Mouse (Mus musculus) neural tube, embryonic 11.5 days (tissue): ENCODE results near the gene Eapp. TPM values are rescaled to one million over a fixed set of nuclear protein-coding genes. Genes with fewer than 3 reads are reported as not detected.

ENCODE experiments used
- ATAC-seq: fragments of 200-750 bp; cut with Nextera tagmentation; 2 replicates; pipeline ENCODE4 v1.8.0; 2017; ENCODE audit warnings: moderate number of reproducible peaks, mild to moderate bottlenecking, moderate TSS enrichment, moderate library complexity; ENCODE audit not compliant: insufficient read depth, low FRiP score, low TSS enrichment
- DNase-seq: peaks from one replicate; pipeline ENCODE4 v3.0.0-alpha.2; 2015; ENCODE audit warnings: low spot score
- H3K27ac ChIP-seq: fragments of 300-500 bp; sonication (generic); 2 replicates; pipeline ENCODE4 v1.5.1; 2014; ENCODE audit warnings: low read depth, mild to moderate bottlenecking, low read length
- H3K27me3 ChIP-seq: fragments of 300-500 bp; sonication (generic); 2 replicates; pipeline ENCODE4 v1.6.1; 2014; ENCODE audit warnings: mild to moderate bottlenecking, low read length, mixed read lengths; ENCODE audit not compliant: control insufficient read depth, insufficient read depth
- H3K36me3 ChIP-seq: fragments of 300-500 bp; sonication (generic); 2 replicates; pipeline ENCODE4 v1.6.1; 2014; ENCODE audit warnings: mild to moderate bottlenecking, low read length, moderate library complexity, mixed read lengths; ENCODE audit not compliant: control insufficient read depth, insufficient read depth
- H3K4me1 ChIP-seq: fragments of 300-500 bp; sonication (generic); 2 replicates; pipeline ENCODE4 v1.6.1; 2014; ENCODE audit warnings: low read length, mixed read lengths; ENCODE audit not compliant: control insufficient read depth, insufficient read depth
- H3K4me2 ChIP-seq: fragments of 300-500 bp; sonication (generic); 2 replicates; pipeline ENCODE4 v1.6.1; 2014; ENCODE audit warnings: low read depth, mild to moderate bottlenecking, moderate library complexity
- H3K4me3 ChIP-seq: fragments of 300-500 bp; sonication (generic); 2 replicates; pipeline ENCODE4 v1.5.1; 2014; ENCODE audit warnings: low read depth, low read length
- H3K9ac ChIP-seq: fragments of 300-500 bp; sonication (generic); 2 replicates; pipeline ENCODE4 v1.6.1; 2014; ENCODE audit warnings: mild to moderate bottlenecking, low read length
- H3K9me3 ChIP-seq: fragments of 300-500 bp; sonication (generic); 2 replicates; pipeline ENCODE4 v1.6.1; 2016; ENCODE audit warnings: low read length; ENCODE audit not compliant: control insufficient read depth
- WGBS: fragments of 180-500 bp; shearing (Covaris S2); extraction: QIAGEN DNeasy Blood & Tissue Kit; methylation state at CpG from one replicate; pipeline ENCODE4 v1.1.7; 2014; 5-methylcytosine and 5-hydroxymethylcytosine counted together
- polyA plus RNA-seq: library from polyadenylated mRNA; unstranded; fragments of >200 nt; fragmentation: Nextera tagmentation; extraction: Ambion mirVana; gene quantifications from 2 replicates; pipeline ENCODE4 v1.2.1, GENCODE M21; 2014

The Eapp gene
- polyA plus RNA-seq, 1 experiment from 2014 or later: 80.1 TPM

DNA sequence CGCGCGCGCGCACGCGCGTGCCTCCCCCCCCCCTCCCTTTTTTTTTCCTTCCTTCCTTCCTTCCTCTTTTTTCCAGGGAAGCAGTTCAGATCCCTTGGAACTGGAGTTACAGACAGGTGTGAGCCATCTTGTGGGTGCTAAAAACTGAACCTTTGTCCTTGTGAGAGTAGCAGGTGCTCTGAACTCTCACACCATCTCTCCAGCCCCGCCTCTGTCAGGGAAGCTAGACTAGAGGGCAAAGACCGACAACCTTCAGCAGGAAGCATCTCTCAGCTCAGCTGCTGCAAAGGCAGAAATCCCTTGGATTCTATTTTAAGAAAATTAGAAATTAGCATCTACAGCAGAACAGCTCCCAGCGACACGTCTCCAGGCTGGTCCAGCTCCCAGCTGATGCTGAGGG lies 43.4 kb downstream of the Eapp start:
- Histone ChIP-seq H3K36me3 (no peaks in the 10 kb centered on the region), H3K27ac (no peak overlapping the region), H3K9me3 (no peaks in the 10 kb centered on the region), H3K4me2 (no peak overlapping the region), H3K27me3 (no peaks in the 10 kb centered on the region), H3K4me3 (no peak overlapping the region), H3K9ac (no peak overlapping the region), H3K4me1 (peaks cover 21% of the 10 kb centered on the region)
- no peak for DNase-seq
- 77% methylated on average over 12 of the region's 12 CpGs for WGBS
- no peak for ATAC-seq

DNA sequence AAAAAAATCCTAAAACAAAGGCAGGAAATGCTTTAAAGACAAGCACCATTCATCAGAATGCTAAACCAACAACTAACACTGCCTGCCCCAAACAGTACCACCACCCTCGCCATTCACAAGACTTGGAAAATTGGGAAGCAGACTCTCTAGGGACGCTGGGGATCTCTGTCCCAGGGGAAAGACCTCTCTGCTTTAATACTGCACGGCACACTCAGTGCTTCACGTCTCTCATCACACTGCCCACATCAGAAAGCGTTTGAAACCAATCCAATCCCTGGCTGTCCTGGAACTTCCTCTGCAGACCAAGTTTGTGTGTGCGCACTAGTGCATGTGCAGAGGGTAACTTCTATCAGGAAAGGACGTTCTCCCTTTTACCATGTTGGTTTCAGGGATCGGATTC lies 43.9 kb downstream of the Eapp start:
- Histone ChIP-seq H3K27ac (no peak overlapping the region), H3K27me3 (no peaks in the 10 kb centered on the region), H3K4me2 (no peak overlapping the region), H3K9ac (no peak overlapping the region), H3K9me3 (no peaks in the 10 kb centered on the region), H3K4me3 (no peak overlapping the region), H3K36me3 (no peaks in the 10 kb centered on the region), H3K4me1 (peaks cover 21% of the 10 kb centered on the region)
- ATAC-seq (no peak), DNase-seq (no peak)
- 61% methylated on average over 8 of the region's 8 CpGs for WGBS

DNA sequence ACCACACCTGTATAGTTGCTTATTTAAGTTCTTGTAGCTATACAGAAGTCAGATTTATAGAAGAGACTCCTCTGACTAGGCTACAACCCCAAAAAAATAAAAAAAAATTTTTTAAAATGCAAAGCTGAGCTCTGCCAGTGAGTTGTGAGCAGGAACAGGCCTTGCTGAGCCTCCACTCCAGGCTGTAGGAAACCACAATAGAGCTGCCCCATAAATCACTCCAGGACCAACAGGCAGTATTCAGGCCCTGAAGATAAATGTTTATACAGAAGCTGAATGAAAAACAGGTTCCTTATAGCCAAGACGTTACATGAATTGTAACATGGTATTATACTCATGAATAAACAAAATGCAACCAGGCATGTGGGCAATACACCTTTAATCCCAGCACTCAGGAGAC lies 44.5 kb downstream of the Eapp start:
- 5% methylated on average over 1 of the region's 1 CpGs for WGBS
- Histone ChIP-seq H3K9me3 (no peaks in the 10 kb centered on the region), H3K4me1 (peaks cover 21% of the 10 kb centered on the region), H3K4me3 (no peak overlapping the region), H3K36me3 (no peaks in the 10 kb centered on the region), H3K9ac (no peak overlapping the region), H3K27ac (no peak overlapping the region), H3K4me2 (no peak overlapping the region), H3K27me3 (no peaks in the 10 kb centered on the region)
- peak; percentile 29 for DNase-seq
- peak; percentile 39; the same call in 1 of the 2 replicates for ATAC-seq

DNA sequence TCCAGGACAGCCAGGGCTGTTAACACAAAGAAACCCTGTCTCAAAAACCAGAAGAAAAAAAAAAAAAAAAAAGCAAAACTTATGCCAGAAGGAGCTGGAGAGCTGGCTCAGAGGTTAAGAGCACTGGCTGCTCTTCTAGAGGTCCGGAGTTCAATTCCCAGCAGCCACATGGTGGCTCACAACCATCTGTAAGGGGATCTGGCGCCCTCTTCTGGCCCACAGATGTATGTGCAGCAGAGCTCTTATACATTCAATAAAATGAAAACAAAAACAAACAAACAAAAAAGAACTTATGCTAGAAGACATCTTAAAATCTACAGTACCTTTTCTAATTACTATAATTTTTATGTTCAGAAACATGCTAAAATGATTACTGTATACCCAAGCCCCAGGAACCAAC lies 50.8 kb downstream of the Eapp start:
- Histone ChIP-seq H3K4me1 (no peaks in the 10 kb centered on the region), H3K36me3 (no peaks in the 10 kb centered on the region)

DNA sequence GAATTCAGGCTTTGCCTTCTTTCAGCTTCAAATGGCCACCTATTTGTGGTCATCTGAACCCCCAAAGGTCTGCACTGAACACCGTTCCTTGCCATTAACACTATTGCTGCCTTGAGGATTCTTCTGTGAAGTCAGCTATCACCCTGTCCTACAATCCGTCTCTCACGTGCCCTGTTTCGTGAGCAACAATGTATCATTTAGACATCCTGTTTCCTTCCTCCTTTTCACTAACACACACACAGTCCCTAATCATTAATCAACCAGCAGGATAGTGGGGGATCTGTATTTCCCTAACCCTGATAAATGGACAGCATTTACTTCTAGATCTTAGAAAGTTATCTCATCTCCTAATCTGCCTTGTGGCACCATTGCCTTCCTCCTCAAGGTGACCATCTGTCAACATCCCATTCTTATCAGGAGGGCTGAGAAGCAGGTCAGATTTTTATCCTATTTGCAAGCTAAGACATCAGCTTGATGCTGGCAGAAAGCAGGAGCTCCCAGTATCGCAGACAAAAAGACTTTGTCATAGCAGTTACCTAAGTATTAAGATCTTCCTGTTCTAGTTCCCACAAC lies 52.3 kb downstream of the Eapp start:
- Histone ChIP-seq H3K4me3 (no peak overlapping the region), H3K27me3 (no peaks in the 10 kb centered on the region), H3K9me3 (no peaks in the 10 kb centered on the region), H3K36me3 (no peaks in the 10 kb centered on the region), H3K27ac (no peak overlapping the region), H3K4me2 (no peak overlapping the region), H3K4me1 (no peaks in the 10 kb centered on the region), H3K9ac (no peak overlapping the region)
- ATAC-seq: no peak
- DNase-seq: no peak
- WGBS: 71% methylated on average over 5 of the region's 5 CpGs

More for the DNA sequence above, 50.8 kb downstream of the Eapp start:
- Histone ChIP-seq H3K4me3 (no peak overlapping the region), H3K27ac (no peak overlapping the region), H3K9ac (no peak overlapping the region), H3K4me2 (no peak overlapping the region), H3K27me3 (no peaks in the 10 kb centered on the region), H3K9me3 (no peaks in the 10 kb centered on the region)
- ATAC-seq (no peak), DNase-seq (no peak)
- 73% methylated on average over 2 of the region's 2 CpGs for WGBS

DNA sequence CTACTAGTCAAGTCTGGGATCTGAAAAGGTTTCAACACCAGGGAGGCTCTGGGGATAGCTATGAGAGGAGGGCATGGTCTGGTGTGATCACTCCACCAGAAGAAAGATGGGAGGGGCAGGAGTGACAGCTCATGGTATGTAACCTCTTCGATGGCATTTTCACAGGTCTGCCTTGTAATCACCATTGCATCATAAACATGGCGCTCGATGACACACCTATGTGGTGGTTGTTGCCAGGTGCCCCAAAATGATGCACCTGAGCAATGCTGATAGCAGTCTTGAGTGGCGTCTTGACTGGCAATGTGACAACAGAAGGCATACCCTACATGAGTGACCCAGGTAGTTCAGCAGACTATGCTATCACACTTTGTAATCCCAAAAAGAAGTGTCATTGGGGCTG lies 54.3 kb downstream of the Eapp start:
- ATAC-seq: no peak
- no peaks in the 10 kb centered on the region for H3K27me3 ChIP-seq

DNA sequence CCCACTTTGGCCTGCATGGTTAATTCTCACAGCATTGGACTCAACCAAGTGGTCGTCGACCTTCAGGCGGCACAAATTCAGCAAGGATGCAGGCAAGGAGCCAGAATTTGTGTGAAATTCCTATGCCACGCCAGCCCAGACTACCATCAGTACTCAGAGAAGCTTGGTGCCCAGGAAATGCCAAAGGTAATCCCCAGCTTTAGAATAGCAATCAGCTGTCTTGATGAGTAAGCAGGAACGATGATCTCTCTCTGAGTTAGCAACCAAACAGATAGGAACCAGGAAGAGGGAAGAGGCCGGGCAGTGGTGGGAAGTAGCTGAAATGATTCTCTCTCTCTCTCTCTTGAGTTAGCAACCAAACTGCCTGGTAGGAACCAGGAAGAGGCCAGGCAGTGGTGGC lies 55.4 kb downstream of the Eapp start:
- Histone ChIP-seq H3K4me1 (no peaks in the 10 kb centered on the region), H3K27ac (no peak overlapping the region), H3K4me2 (no peak overlapping the region), H3K9ac (no peak overlapping the region), H3K27me3 (no peaks in the 10 kb centered on the region), H3K9me3 (no peaks in the 10 kb centered on the region), H3K4me3 (no peak overlapping the region), H3K36me3 (no peaks in the 10 kb centered on the region)
- no peak for ATAC-seq
- 91% methylated on average over 6 of the region's 6 CpGs for WGBS
- DNase-seq: no peak

More for the DNA sequence above, 54.3 kb downstream of the Eapp start:
- DNase-seq: no peak
- H3K27ac ChIP-seq: no peak overlapping the region
- no peak overlapping the region for H3K4me3 ChIP-seq
- 93% methylated on average over 4 of the region's 4 CpGs for WGBS
- no peaks in the 10 kb centered on the region for H3K36me3 ChIP-seq
- H3K4me2 ChIP-seq: no peak overlapping the region
- H3K9me3 ChIP-seq: no peaks in the 10 kb centered on the region
- no peak overlapping the region for H3K9ac ChIP-seq
- no peaks in the 10 kb centered on the region for H3K4me1 ChIP-seq

DNA sequence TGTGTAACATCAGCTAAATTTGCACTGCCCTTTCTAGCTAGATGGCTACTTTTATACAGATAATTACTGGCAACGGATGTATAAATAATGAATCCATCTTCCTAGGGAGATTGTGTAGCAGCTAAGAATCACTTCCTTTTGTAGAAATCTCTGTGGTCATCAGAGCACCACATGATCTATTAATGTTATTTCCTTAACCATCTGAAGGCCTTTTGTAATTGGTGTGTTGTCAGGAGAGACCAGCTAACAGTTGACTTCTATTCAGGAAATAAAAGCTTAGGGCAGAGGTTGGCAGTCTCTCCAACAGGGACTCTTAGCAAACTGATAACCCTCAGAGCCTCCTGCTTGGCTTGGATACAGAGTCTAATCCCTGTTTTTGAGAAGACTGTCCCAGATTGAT lies 58.7 kb downstream of the Eapp start:
- H3K4me1 ChIP-seq: no peaks in the 10 kb centered on the region
- no peak overlapping the region for H3K4me2 ChIP-seq
- ATAC-seq (no peak), DNase-seq (no peak)
- no peaks in the 10 kb centered on the region for H3K27me3 ChIP-seq
- H3K4me3 ChIP-seq: no peak overlapping the region
- 90% methylated on average over 1 of the region's 1 CpGs for WGBS
- H3K9me3 ChIP-seq: no peaks in the 10 kb centered on the region
- no peaks in the 10 kb centered on the region for H3K36me3 ChIP-seq
- no peak overlapping the region for H3K9ac ChIP-seq
- H3K27ac ChIP-seq: no peak overlapping the region

DNA sequence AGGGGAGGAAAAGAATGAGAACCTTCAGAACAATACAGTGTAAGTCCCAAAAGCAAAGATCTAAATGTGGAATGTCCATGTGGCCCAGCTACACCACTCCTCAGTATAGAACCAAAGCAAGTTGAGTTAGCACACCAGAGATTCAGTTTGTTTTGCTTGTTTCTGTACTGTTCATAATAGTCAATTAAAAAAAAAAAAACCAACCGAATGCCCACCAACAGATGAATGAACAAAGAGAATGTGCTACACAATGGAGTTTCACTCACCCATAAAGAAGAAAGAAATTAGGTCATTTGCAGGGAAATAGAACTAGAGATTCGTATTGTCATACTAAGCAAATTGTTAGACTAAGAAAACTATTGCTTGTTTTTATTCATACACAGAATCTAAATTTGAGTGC lies 63.6 kb downstream of the Eapp start:
- Histone ChIP-seq H3K4me3 (no peak overlapping the region), H3K36me3 (no peaks in the 10 kb centered on the region), H3K27ac (no peak overlapping the region), H3K9me3 (no peaks in the 10 kb centered on the region), H3K4me2 (no peak overlapping the region), H3K27me3 (no peaks in the 10 kb centered on the region), H3K4me1 (no peaks in the 10 kb centered on the region), H3K9ac (no peak overlapping the region)
- WGBS: 86% methylated on average over 2 of the region's 2 CpGs
- ATAC-seq (no peak), DNase-seq (no peak)
